Mouse (Mus musculus) lung, postnatal 0 days (tissue): Measurements from ENCODE around the gene Sema6d.

Experiments
- CTCF ChIP-seq: IDR thresholded peaks from 2 replicates; pipeline ENCODE4 v1.5.1; 2016; ENCODE audit warnings: antibody characterized with exemption, mild to moderate bottlenecking
- EP300 ChIP-seq: IDR thresholded peaks from 2 replicates; pipeline ENCODE4 v1.6.1; 2016; ENCODE audit warnings: antibody characterized with exemption, mild to moderate bottlenecking, control low read depth

GRCm38 (mm10) chr2:124660686-124661085 lies 570.9 kb downstream of the Sema6d start:
- TF ChIP-seq CTCF (no peak), EP300 (no peak)
